Mouse (Mus musculus): ENCODE data around the gene Dstn.

Dstn gene

DNA sequence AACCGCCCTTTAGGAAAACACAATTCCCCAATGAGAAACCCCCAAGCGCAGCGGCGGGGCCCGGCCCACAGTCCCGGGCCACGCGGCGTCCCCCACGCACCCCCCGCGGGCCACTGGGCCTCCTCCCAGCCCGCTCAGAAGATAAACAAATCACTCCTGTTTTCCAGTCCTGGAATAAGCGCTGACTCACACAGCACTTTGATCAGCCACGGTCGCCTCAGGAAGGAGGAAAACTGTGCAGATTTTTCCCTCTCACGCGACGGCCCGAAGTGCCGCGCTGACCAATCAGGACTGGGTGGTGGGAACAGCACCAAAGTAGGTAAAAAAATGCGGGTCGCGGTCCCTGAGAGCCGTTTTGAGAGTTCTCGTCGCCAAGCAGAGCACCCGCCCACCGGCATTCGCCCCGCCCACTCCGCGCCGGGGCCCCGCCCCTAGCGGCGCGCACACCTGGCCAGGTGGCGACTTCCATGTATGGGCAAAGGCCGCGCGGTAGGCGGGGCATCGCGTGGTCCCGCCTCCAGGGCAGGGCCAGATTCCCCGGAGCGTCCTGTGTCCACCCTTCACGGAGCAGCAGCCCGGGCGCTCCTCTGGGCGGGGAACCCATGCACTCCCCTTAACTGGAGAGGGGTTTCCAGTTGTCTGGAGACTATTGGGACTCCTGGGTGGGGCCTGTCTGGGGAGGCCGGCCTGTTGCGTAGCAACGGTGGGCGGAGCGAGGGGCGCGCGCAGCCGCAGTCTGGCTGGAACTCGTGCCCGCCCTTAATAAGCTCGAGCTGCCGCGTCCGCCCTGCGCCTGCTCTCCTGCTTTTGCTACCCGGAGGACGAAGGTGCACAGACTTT, at the start of gene Dstn:
Dstn (plus strand) TSS at position 561 of the 840 bp plus-strand sequence.
- in situ Hi-C loops (cut with MseI, MboI) = no loop called here

DNA sequence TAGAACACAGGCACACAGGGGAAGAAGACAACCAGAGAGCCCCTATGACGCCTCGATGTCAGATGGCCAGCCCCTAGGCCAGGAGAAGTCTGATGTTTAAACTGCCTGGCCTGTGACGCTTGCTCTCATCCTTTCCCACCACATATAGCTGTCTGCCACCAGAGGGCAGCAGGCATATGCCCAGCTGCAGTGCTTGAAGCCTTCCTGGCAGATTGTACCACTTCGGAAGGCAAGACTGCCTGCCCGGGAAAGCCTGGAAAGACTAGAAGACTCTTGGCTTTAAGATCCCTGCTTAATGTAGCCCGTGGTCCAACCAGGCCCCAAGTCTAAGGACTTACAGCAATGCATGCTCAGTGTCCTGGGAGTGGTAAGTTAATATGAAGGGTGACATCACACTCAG, 47.8 kb upstream of the Dstn start:
- in situ Hi-C loops (cut with MseI, MboI) = no loop called here

DNA sequence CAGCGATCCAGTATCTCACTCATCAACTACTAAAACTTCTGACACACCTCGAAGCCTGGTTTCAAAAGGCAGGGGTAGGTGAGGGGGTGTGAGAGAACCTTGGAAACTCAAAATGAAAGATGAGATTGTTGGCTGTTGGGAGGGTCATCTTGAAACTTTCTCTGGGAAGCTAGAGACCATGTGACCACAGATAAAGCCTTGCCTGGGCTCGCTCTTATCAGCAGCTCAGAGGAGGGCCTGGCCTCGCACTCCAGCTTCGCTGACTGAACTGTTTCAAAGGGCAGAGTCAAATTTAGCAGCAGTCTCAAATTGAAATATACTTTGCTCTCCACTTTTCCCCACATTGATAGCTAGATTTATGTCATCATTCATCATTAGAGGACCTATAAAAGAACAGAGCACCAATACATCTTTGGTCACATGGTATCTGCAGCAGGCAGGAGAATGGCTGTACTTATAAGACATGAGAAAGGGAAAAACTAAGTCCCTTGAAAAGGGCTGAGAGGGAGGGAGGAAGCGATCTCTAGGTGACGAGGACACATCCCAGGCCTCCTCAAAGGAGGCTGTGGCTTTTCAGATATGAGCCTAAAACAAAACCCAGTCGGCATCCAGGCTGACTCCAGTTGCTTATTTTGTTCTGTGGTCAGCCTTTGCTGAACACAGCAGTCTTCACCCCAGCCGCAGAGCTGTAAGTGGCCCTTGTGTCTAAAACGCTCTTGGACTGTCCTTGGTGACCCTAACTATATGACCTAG, 44.0 kb upstream of the Dstn start:
- in situ Hi-C loops (cut with MseI, MboI) = no loop called here

DNA sequence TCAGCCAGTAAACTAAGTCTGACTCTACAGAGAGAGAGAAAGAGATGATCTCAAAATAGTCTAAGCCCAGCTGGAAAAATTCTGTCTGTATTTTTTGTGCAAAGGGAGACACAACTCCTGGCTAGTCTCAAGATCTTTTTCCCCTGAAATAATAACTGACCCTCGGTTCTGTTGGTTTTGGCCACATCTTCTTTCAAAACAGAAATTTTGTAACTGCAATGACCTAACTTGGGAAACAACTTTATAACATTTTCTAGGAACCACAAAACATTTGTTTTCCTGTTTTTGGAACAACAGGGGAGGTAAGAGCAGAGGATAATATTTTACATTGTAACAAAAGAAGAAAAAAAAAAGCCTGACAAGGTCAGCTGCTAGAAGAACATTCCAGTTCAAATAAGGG, 39.1 kb upstream of the Dstn start:
- in situ Hi-C loops (cut with MseI, MboI) = no loop called here

DNA sequence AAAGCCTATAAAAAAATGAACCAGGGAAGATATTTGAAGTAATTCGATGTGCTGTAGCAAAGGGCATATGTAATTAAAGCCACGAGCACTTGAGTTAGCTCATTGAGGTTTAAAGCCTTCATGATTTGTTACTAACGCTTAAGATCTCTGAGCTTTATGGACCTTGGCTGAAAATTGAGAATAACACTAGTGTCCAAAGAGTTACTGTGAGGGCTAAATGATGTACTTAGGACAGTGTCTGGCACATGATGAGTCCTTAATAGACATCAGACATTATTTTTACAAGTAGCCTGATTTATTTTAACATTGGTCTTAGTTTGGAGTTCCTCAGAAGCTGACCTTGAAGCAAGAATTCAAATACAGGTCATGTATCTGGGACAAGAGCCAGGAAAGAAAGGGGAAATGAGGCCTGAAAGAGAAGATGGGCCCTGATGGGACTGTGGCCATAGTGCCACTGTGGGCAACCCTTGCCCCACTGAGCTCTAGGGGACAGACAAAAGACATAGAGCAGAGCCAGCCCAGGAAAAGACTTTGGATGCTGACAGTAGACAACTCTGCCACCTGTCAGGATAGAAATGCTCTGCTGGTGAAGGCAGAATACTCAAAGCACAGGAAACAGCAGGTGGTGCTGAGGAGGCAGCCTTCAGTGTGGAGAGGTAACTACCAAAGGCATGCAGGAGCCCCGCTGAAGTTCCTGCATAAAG, 38.0 kb upstream of the Dstn start:
- in situ Hi-C loops (cut with MseI, MboI) = no loop called here

DNA sequence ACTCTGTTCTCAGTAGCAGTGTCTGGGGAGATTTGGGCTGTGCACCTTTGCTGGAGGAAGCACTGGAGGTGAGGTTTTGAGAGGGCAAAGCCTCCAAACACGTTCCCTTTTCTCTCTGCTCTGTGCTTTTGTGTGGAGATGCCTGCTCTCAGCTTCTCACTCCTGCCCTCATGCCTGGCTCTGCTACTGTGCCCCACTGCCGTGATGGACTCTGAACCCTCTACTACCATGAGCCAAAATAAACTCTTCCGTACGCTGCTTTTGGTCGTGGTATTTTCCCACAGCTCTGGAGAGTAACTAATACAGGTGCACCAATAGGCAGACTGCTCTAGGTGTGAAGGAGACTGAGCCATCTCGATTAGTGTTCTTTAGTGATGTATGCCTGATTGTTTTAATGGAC, 35.8 kb upstream of the Dstn start:
- in situ Hi-C loops (cut with MseI, MboI) = no loop called here

DNA sequence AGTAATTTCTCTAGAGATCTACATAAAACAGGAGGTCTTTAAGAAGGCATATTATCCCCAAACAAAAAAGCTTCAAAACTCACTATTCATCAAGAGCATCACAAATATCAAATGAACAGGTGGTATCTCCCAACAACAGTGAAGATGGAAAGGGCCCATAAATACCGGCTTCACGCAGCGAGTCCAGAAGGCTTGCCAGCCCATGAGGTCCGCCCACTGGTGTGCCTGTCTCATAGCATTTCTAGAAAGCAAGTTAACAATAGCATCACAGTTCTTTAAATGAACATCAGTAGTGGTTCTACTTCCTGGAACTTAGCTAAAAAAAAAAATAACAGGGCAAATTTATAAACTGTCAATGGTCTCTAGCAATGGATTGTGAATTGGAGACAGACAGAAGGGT, 33.1 kb upstream of the Dstn start:
- in situ Hi-C loops (cut with MseI, MboI) = no loop called here

DNA sequence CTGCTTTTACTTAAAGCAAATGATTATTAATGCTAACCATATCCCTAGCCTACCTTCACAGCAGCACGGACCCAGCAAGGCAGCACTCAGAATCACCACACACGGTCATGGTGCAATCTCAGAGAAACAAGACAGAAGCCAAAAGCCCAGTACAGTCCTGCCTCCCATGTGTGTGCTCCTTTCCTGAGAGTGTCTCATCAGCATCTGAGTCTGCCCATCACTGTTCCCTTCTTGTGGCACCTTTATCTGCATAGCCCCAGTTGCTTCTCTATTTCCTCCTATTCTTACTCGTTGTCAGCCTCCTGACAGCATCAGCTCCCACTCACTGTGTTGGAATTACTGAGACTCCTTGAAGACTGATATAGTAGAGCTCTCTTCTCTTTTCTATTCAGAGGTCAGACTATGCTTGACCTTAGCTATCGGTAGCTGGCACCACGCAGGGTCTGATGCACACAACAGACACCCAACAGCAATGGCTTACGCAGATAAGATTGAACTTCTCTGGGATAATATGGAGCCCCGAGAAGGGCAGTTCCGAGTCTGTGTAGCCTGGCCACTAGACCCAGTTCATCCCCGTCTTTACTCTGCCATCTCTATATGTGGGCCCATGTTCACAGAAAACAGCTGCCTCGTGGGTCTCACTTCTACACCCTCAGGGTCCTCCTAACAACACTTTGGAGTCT, 32.4 kb upstream of the Dstn start:
- in situ Hi-C loops (cut with MseI, MboI) = no loop called here

DNA sequence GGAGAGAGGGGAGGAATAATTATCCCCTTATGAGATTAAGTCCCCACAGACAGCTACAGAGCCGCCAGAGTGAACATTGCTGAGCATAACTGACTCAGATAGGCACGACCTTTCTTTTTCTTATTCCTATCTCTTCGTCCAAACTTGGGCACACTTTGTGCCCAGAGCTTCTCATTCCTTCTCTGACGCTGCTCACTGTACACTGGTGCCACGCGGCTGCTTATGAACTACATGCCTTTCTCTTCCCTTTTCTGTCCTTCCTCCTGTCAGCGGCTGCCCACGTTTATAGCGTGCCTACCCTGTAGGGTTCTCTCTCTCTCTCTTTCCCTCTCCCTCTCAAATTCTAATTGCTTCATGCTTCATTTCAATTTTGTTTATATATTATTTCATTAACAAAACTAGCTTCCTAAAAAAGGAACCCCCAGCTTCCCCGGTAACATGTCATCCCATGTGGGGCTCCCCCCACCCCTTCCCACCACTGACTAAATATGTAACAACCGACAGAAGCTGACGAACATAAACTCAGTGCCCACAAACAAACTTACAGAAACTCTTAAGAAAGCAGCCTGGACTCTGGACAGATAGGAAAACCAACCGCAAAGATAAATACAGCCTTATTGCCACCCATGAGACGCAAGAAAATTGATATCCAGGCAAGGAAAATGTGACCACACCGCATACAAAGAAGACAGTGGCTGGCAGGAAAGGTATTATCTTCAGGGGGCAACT, 25.8 kb upstream of the Dstn start:
- in situ Hi-C loops (cut with MseI, MboI) = no loop called here

DNA sequence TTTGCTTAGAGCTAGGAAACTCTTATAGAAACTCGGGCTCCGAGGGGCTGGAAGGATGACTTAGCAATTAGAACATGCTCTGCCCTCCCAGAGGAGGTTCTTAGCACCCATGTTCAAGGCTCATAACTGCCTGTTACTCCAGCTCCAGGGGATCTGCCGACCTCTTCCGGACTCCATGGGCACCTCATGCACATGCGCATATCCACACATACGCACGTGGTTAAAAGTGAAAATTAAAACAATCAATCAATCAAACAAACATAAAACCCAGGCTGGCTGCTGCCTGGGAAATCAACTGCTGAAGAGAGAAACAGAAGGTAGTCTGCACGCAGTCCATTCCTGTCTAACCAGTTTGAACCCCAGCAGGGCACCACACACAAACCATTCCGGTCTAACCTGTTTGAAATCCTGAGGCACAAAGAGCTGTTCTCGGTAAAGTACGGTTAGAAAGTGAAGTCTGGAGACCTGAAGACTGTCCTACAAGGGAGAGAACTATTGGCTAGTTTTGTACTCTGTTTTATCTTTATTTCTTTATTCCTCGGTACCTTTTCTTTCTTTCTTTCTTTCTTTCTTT, 25.2 kb upstream of the Dstn start:
- in situ Hi-C loops (cut with MseI, MboI) = no loop called here

DNA sequence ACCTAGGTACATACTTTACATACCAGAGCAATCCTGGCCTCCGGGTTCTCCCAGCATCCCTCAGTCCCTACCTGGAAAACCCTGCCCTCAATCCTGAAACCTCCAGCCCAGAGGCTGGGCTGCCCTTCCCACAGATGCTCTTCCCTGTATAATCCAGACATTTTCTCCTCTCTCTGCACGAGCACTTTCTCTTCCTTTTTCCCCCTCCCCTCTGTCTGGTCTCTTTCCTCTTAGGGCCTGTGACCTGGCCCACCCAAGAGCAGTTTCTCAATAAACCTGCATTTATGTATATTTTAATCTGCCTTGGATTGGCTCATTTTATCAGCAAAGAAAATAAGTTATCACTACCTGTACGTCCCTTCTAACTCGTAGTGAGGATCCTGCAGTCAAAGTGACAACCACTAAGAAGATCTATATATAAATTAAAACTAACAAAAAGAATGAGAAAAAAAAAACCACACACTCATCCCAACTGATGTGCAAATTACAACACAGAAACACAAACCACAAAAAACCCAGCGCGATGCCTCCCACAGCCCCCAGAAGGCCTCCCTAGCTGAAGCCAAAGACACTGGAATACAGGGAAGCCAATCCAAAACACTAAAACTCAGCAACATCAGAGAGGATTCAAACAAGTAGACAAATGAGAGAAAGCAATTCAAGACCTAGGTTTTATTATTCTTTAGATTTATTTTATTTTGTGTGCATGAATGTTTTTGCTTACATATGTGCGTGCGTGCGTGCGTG, 23.6 kb upstream of the Dstn start:
- in situ Hi-C loops (cut with MseI, MboI) = no loop called here

DNA sequence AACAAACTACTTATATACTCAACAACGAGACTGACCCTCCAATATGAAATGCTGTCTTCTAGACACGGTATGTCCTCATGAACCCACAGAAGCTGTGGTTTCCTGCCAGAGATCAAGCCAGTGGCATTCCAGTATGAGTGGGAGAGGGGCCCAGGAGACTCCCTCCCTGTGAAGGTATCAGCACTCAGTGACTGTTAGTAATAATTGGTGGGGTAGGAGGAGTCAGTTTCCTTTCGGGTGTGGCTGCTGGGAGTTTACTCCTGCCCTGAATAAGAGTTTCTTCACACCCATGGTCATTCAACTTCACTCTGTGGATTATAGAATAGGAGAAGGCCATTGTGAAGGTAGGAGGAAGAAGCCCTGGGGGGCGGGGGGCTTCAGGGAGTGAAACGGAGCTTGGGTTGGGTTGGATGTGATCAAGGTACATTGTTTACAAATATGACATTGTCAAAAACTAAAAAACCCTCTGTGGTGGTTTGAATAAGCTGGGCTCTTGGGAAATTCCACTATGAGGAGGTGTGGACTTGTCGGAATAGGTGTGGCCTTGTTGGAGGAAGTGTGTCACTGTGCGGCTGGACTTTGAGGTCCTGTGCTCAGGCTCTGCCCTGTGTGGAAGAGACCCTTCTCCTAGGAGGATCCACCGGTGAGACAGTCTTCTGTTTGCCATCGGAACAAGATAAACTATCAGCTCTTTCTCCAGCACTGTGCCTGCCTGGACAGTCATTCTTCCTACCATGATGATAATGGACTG, 15.5 kb upstream of the Dstn start:
- in situ Hi-C loops (cut with MseI, MboI) = no loop called here

DNA sequence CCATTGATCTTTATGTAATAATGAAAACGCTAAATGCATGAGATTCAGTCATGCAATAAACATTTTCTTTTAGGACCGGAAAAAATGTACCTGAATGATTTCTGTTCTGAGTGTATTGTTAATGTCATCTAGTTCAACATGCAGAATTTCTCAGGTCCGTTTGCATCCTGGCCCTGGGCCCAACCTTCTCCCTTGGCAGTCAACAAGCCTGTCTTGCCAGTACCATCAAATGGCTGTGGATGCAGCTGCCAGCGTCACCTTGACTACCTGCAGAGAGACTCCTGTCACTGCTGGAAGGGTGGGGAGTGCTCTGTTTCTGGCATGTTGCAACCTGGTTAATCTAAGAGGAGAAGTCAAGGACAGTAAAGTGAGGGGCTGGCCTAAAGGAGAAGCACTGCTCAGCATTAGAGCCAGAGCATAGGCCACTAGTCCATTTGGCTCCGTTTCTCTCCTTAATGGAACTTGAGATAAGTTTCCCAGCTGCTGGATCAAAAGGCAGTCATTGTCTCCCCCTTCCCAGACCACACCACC, 14.2 kb upstream of the Dstn start:
- in situ Hi-C loops (cut with MseI, MboI) = no loop called here

DNA sequence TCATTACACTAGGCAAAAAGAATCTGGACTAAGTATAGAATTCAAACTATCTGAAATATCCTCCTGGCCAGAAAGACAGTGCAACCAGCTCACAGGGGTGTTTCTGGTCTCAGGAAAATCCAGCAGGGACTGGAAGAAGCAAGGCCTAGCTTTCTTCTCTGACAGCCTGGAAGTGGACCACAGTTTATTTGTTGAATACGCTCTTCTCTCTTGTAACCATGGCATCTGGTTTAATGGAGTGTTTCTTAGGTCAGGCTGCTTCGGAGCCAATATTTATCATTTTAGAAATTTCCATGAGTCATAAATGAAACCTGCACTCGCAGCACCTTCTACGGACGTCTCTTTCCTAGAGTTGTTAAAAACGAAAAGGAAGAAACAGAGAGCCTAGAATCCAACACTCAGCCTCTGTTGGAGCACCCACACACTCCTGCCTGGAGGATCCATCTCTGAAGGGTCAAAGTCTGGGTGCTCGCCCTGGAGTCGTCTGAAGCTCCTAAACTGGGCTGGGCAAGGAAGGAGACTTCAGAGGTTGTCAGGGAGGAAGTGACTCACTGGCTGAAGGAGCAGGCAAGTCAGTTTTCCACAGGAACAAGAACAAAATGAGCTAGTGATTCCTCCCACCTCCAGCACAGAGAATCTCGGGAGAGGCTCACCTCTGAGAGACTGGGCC, 11.6 kb upstream of the Dstn start:
- in situ Hi-C loops (cut with MseI, MboI) = no loop called here

DNA sequence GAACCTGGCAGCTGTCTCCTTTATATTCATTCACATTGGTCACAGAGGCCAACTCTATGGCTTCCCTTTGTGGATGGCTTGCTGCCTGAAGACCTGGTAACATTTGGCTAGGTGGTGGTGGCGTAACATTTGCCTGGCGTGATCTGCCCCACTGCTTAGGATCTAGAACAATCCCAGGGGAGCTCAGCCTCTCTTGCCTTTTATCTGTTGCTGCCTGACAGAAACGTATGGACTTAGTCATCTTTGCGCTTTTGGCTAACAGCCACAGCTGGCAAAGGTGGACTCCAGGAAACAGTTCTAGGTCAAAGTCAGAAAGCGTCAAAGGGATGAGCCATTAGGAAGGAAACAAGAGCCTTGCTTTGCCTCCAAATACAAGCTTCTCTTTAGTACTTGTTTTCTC, 10.2 kb upstream of the Dstn start:
- in situ Hi-C loops (cut with MseI, MboI) = no loop called here

DNA sequence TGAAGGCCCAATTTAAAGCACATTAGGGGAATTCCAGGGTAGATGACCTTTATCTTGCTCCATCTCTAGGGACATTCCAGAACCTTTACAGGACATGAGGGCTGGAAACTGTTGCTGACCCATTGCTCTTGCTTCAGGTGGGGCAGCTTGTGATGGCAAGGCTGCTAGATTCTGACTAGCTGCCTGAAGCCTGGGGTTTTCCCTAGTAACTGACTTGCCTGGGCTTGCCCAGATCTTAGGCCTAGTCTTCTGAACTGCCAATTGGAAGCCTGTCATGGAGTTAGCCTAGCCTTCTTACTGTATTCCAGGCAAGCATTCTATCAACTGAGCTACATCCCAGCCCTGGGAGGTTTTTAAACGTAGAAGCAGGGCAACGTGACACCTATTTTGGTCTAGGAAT, 5.9 kb upstream of the Dstn start:
- in situ Hi-C loops (cut with MseI, MboI) = no loop called here

DNA sequence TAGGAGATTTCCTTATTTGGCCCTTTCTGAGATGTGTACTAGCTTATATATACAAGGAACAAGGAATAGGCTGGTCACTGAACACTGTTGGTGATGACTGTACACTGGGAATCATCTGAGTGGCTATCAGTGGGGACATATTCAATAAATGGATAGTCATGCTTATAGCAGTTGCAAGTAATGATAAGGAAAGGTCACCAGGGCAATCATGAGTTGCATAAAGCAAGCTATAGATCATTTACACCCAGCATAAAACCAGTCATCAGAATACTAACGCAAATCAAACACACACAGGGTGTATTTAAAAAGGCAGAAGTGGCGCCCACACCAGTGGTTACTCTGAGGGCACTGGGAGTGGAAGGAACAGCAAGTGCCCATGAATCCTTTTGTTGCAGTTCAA, 2.9 kb upstream of the Dstn start:
- in situ Hi-C loops (cut with MseI, MboI) = no loop called here

DNA sequence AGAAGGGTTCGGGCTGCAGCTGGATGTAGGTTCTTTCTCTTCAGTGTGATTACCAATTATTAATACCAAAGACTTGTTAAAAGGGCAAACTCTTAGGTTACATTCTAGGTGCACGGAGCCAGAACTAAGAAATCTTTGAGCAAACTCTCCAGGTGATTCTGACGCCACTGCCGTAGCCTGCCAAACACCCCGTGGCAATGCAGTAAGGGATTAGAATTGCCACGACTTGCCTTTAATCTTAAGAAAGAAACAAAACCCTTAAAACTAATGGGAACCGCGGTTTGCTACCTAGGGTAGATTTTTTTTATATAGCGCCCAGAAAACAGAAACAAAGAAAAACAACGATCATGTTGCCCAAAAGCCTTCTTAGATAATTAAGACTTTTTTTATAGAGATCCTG, 899 bp upstream of the Dstn start:
- in situ Hi-C loops (cut with MseI, MboI) = no loop called here
